Mouse (Mus musculus) embryonic stem cell, embryonic (primary cell): ENCODE results near the gene Abca17.

ENCODE experiments used
- CTCF ChIA-PET, 4 experiments: fragments of 300-600 bp in 2 of 4; fragments of 350-600 bp in 2 of 4; sonication (Branson Sonifier 250); formaldehyde crosslinking; loops; one replicate each; lab custom pipeline; 2022; ENCODE audit warnings: inconsistent platforms in 2 of 4; lab: Charles Lee
- POLR2A ChIA-PET, 4 experiments: fragments of 300-600 bp in 2 of 4; fragments of 350-600 bp in 2 of 4; sonication (Branson Sonifier 250); formaldehyde crosslinking; loops; one replicate each; lab custom pipeline; 2022; ENCODE audit warnings: antibody characterized with exemption in 4 of 4, inconsistent platforms in 1 of 4; lab: Charles Lee

The Abca17 gene

DNA sequence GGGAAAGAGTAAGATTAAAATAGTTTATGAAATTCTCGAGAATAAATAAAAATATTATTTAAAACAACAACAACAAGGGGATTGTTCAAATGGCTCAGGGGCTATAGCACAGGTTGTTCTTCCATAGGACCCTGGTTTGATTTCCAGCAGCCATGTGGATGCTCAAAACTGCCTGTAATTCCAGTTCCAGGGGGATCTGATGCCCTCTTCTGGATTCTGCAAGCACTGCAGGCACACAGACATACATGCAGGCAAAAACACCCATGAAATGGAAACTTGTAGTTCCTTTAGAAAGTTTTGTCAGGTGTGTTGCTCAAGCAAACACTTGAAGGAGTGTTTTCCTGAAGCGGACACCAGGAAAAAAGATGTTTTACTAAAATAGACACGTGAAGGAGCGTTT is 68.2 kb downstream of the Abca17 start:
- POLR2A ChIA-PET: interaction anchor here in 3 of 4 experiments (0.5 to 1.7 kb wide), 4 partner anchors 31 to 987 kb away, joined by 3 to 5 read pairs (median 3); partner anchors contain the start of gene Ccnf (in 1 of the 3)
- CTCF ChIA-PET: interaction anchor here in 2 of 4 experiments (0.6 to 1.3 kb wide), 4 partner anchors 31 to 131 kb away, joined by 3 to 7 read pairs (median 4); partner anchors contain the start of gene Ccnf (in 1 of the 2)

DNA sequence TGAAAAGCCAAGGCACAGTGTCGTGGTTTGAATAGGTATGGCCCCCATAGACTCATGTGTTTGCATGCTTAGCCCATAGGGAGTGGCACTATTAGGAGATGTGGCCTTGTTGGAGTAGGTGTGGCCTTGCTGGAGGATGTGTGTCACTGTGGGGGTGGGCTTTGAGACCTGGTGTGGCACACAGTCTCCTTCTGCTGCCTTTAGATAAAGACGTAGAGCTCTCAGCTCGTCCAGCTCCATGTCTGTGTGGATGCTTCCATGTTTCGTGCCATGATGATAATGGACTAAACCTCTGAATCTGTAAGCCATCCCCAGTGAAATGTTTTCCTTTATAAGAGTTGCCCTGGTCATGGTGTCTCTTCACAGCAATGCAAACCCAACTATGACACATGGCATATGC is 71.0 kb downstream of the Abca17 start:
- CTCF ChIA-PET: interaction anchor here in 1 of 4 experiments (0.6 kb wide), 1 partner anchor 94 kb away, joined by 4 read pairs; no protein-coding TSS in a partner anchor
- POLR2A ChIA-PET: interaction anchor here in 1 of 4 experiments (0.7 to 1.6 kb wide), 5 partner anchors 11 to 251 kb away, joined by 3 to 5 read pairs (median 3); no protein-coding TSS in a partner anchor

DNA sequence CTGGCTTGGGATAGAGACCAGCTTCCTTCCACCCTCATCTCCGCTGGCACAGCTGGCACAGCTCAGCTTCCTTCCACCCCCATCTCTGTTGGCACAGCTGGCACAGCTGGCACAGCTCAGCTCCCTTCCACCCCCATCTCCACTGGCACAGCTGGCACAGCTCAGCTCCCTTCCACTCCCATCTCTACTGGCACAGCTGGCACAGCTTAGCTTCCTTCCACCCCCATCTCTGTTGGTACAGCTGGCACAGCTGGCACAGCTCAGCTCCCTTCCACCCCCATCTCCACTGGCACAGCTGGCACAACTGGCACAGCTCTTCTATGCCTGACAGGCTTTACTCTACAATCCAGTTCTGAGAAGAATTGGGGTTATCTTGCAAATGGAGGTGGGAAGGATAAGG is 83.7 kb downstream of the Abca17 start:
- CTCF ChIA-PET: interaction anchor here in 2 of 4 experiments (0.5 to 1.1 kb wide), 2 partner anchors 8 to 18 kb away, joined by 4 to 5 read pairs; no protein-coding TSS in a partner anchor
- POLR2A ChIA-PET: interaction anchor here in 2 of 4 experiments (0.6 to 2.9 kb wide), 6 partner anchors 13 to 261 kb away, joined by 3 to 12 read pairs (median 4); partner anchors contain the start of genes Ccnf (in 1 of the 2) and Traf7 (in 1 of the 2)

DNA sequence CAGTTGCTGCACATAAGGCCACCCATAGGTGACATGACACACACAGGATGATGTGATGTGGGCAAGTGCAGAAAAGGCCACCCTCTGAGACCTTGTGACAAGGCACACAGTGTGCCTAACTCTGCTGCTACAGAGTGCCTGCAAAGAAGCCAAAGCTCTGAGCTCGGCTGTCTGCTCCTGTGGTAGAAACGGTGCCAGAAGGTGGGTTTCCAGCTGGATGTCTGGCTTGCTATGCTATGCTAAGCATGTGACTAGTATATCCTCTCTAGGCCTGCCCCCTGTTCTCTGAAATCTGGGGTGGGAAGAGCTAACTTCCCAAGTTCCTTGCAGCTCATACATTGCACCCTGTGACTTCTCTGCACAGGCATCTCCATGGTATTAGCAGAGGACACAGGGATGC is 86.1 kb downstream of the Abca17 start:
- POLR2A ChIA-PET: interaction anchor here (0.6 to 7.6 kb wide), 11 partner anchors 13 to 263 kb away, joined by 3 to 56 read pairs (median 3); partner anchors contain the start of genes Ccnf (in 4 of the 4), Abca3 (in 1 of the 4), Atp6v0c (in 1 of the 4) and Traf7 (in 1 of the 4)
- CTCF ChIA-PET: interaction anchor here in 3 of 4 experiments (0.7 to 2.0 kb wide), 5 partner anchors 13 to 1133 kb away, joined by 3 to 8 read pairs (median 4); partner anchors contain the start of genes Abca3 (in 1 of the 3) and Ccnf (in 1 of the 3)

DNA sequence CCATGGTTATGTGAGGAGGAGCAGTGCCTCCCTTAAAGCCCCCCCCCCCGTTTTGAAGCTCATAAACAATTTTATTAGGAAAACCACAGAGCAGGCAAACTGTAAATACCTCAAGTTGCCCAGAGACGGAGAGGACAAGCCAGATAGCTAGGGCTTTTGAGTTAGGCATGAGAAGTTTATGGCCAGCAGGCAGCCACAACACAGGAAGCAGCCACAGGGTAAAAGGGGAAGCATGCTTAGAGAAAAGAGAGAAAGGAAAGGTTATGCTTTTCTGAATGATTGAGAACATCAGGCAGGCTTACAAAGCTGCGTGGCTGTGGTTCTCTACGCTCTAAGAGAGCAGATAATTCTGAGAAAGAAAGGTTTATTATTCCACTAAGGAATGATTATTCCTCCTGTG is 90.4 kb downstream of the Abca17 start:
- CTCF ChIA-PET: interaction anchor here in 1 of 4 experiments (0.7 kb wide), 2 partner anchors 220 to 232 kb away, joined by 8 to 16 read pairs; no protein-coding TSS in a partner anchor
- POLR2A ChIA-PET: interaction anchor here in 2 of 4 experiments (0.6 to 7.6 kb wide), 8 partner anchors 8 to 216 kb away, joined by 3 to 56 read pairs (median 3); partner anchors contain the start of gene Ccnf (in 2 of the 2)

DNA sequence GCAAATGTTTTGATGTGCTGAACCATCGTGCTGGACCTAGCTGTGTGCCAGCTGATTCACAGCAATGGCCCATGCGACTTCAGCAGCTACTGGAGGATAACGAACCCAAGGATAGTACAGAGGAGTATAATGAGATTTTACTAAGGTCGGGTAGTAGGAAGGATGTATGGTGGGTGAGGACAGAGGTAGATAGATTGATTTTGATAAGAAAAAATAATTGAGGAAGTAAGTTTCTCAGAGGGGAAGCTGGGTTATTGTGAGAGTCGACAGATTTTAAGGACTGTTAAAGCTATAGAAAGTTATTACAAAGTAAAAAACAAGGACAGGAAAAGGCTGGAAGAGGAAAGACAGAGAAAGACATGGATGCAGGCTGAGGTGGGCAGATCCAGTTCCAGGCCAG is 91.2 kb downstream of the Abca17 start:
- CTCF ChIA-PET: interaction anchor here in 2 of 4 experiments (0.6 to 1.3 kb wide), 2 partner anchors 9 to 1216 kb away, joined by 3 read pairs; partner anchors contain the start of gene Ccnf (in 1 of the 2)

DNA sequence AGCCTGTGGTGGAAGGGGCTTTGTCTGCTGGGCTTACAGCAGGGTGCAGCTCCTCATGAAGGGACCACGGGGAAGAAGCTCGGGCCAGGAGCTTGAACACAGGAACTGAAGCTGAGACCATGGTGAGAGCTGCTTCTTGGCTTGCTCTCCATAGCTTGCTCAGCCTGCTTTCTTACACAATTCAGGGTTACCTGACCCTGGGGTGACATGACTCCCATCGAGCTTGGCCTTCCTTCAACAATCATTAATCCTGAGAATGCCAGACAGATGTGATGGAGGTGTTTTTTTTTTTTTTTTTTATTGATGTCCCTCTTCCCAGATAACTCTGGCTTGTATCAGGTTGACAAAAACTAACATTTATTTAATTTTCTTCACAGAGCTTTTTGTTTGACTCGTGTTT is 91.9 kb downstream of the Abca17 start:
- POLR2A ChIA-PET: interaction anchor here in 3 of 4 experiments (0.5 to 7.6 kb wide), 18 partner anchors 8 to 252 kb away, joined by 3 to 56 read pairs (median 4); partner anchors contain the start of gene Ccnf (in 1 of the 3)

More for the DNA sequence above, 91.2 kb downstream of the Abca17 start:
- POLR2A ChIA-PET: interaction anchor here in 3 of 4 experiments (0.5 to 7.6 kb wide), 10 partner anchors 9 to 156 kb away, joined by 3 to 56 read pairs (median 3); partner anchors contain the start of gene Ccnf (in 1 of the 3)

DNA sequence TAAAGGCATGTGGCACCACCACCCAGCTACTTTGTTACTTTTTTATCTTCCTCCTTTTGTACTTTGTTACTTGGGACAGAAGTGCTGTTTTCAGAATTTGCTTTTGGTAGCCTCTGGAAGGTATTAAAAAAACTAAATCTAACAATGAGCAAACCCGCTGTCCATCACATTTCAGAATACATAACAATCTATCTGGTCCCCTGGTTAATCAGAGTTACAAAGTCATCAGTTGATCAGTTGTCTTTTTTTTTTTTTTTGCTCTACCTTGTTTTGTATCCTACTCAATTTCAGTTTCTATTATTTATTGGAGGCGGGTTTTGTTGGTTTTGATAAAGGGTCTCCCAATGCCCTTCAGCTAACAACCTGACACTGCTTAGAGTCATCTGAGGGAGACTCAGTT is 98.5 kb downstream of the Abca17 start:
- POLR2A ChIA-PET: interaction anchor here in 3 of 4 experiments (0.6 to 9.4 kb wide), 58 partner anchors 9 to 625 kb away, joined by 3 to 165 read pairs (median 8); partner anchors contain the start of genes Abca3 (in 3 of the 3), Atp6v0c (in 2 of the 3), Mlst8 (in 2 of the 3) and Tedc2 (in 2 of the 3)
- CTCF ChIA-PET: interaction anchor here in 2 of 4 experiments (1.3 to 1.7 kb wide), 4 partner anchors 8 to 119 kb away, joined by 3 to 7 read pairs (median 4); partner anchors contain the start of gene Abca3 (in 1 of the 2)

More for the DNA sequence above, 91.9 kb downstream of the Abca17 start:
- CTCF ChIA-PET: interaction anchor here in 3 of 4 experiments (0.6 to 1.3 kb wide), 6 partner anchors 8 to 1273 kb away, joined by 3 to 6 read pairs (median 3); partner anchors contain the start of genes Abca3 (in 1 of the 3) and Ccnf (in 1 of the 3)

GRCm38 (mm10) chr17:24251320-24252069 is 99.4 kb downstream of the Abca17 start, which contains the start of gene Ccnf:
TSS of gene Ccnf (minus strand) at chr17:24251484.
- ChIA-PET POLR2A (interaction anchor here (0.5 to 9.4 kb wide), 171 partner anchors 9 to 645 kb away, joined by 3 to 165 read pairs (median 4); partner anchors contain the start of genes Abca3 (in 4 of the 4), Amdhd2 (in 3 of the 4), Ntn3 (in 3 of the 4) and Pdpk1 (in 3 of the 4)), CTCF (interaction anchor here in 3 of 4 experiments (0.5 to 1.7 kb wide), 28 partner anchors 8 to 1672 kb away, joined by 3 to 9 read pairs (median 3); partner anchors contain the start of genes Abca3 (in 2 of the 3), Tedc2 (in 2 of the 3), Mlst8 (in 1 of the 3) and Pdpk1 (in 1 of the 3))

- ChIA-PET CTCF (interaction anchor here in 3 of 4 experiments (0.5 to 1.7 kb wide), 25 partner anchors 9 to 1673 kb away, joined by 3 to 9 read pairs (median 3); partner anchors contain the start of genes Abca3 (in 2 of the 3), Tedc2 (in 2 of the 3), Mlst8 (in 1 of the 3) and Pdpk1 (in 1 of the 3)), POLR2A (interaction anchor here (0.5 to 9.4 kb wide), 162 partner anchors 8 to 646 kb away, joined by 3 to 165 read pairs (median 4); partner anchors contain the start of genes Abca3 (in 4 of the 4), Amdhd2 (in 3 of the 4), Ntn3 (in 3 of the 4) and Pdpk1 (in 3 of the 4))
These were observed 99.9 kb downstream of the Abca17 start for GRCm38 (mm10) chr17:24250988-24251319.

DNA sequence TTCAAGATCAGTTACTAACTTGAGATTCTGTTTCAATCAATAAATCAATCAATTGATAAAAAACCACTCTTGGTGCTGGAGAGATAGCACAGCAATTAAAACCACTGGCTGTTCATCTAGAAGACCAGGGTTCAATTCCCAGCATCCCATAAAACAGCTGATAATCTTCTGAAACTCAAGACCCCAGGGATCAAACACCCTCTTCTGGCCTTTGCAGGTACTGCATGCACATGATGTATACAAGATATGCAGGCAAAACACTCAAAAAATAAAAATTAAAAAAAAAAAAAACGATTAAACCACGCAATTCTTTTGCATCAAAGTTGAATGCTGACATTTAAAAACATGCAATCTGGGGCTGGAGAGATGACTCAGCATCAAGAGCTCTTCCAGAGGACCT is 102.2 kb downstream of the Abca17 start:
- POLR2A ChIA-PET: interaction anchor here in 3 of 4 experiments (0.7 to 9.4 kb wide), 27 partner anchors 12 to 199 kb away, joined by 3 to 165 read pairs (median 4); partner anchors contain the start of genes Tedc2 (in 3 of the 3), Atp6v0c (in 2 of the 3), Rnps1 (in 2 of the 3) and Abca3 (in 1 of the 3)
- CTCF ChIA-PET: interaction anchor here (0.6 to 2.0 kb wide), 23 partner anchors 9 to 879 kb away, joined by 3 to 8 read pairs (median 4); partner anchors contain the start of genes Abca3 (in 1 of the 4), E4f1 (in 1 of the 4) and Pgp (in 1 of the 4)

GRCm38 (mm10) chr17:24244061-24244460 is 106.8 kb downstream of the Abca17 start:
- ChIA-PET POLR2A (interaction anchor here in 3 of 4 experiments (0.6 to 17.7 kb wide), 14 partner anchors 8 to 284 kb away, joined by 3 to 211 read pairs (median 4); partner anchors contain the start of genes Atp6v0c (in 1 of the 3), Tbc1d24 (in 1 of the 3), Tedc2 (in 1 of the 3) and Traf7 (in 1 of the 3)), CTCF (interaction anchor here (0.6 to 1.4 kb wide), 8 partner anchors 8 to 274 kb away, joined by 3 to 5 read pairs (median 4); no protein-coding TSS in a partner anchor)

DNA sequence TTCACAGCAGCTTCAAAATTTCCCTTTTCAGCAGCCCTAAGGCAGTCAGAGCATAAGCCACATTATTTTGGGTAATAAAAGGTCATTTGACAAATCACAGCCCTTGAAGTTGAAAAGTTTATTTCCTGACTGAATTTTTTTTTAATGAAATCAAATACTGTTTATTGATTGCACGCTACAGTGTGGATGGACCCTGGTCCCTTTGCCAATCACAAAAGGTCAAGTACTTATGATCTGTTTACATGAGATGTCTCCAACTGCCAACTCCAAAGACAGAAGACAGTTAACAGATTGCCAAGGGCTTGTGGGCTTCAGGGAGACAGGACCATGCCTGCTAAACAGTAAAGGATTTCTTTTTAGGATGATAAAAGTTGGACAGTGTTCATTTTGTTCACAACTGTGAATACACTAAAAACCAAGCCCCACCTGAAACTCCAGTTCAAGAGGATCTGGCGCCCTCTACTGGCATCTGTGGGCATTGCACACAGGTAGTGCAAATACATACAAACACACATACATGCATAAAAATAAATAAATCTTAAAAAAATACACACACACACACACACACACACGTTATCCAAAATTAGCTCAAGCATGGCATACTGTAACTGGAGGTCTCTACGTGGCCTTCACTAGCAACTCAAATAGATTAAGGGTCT is 107.4 kb downstream of the Abca17 start:
- ChIA-PET POLR2A (interaction anchor here in 3 of 4 experiments (0.6 to 17.7 kb wide), 18 partner anchors 8 to 207 kb away, joined by 3 to 211 read pairs (median 4); partner anchors contain the start of genes Ccnf (in 2 of the 3), Atp6v0c (in 1 of the 3), Tbc1d24 (in 1 of the 3) and Tedc2 (in 1 of the 3)), CTCF (interaction anchor here in 3 of 4 experiments (0.6 to 1.2 kb wide), 7 partner anchors 9 to 233 kb away, joined by 3 to 5 read pairs (median 4); no protein-coding TSS in a partner anchor)

DNA sequence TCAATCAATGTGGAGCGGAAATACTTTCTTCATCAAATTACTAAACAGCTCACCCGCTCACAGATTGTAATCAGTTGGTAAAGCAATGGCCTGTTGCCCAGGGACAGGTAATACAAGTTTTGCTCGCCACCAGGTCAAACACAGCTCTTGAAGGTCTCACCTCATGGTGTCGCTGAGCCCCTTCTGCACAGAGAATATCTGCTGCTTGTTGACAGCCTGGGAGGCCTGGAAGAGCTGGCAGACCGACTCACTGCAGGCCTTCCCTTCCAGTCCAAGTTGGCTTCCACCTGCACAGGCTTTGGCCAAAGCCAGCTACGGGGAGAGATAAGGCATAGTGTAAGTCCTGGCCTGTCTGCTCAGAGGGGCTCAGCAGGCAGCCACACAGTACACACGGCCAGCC is 113.9 kb downstream of the Abca17 start:
- ChIA-PET POLR2A (interaction anchor here (0.5 to 17.7 kb wide), 30 partner anchors 8 to 192 kb away, joined by 3 to 211 read pairs (median 5); partner anchors contain the start of genes Ccnf (in 3 of the 4), Tedc2 (in 2 of the 4), Amdhd2 (in 1 of the 4) and Atp6v0c (in 1 of the 4)), CTCF (interaction anchor here in 2 of 4 experiments (0.5 to 2.0 kb wide), 3 partner anchors 12 to 58 kb away, joined by 3 to 8 read pairs (median 5); no protein-coding TSS in a partner anchor)

- POLR2A ChIA-PET: interaction anchor here (0.5 to 17.7 kb wide), 29 partner anchors 8 to 346 kb away, joined by 3 to 211 read pairs (median 5); partner anchors contain the start of genes Ccnf (in 3 of the 4), Tedc2 (in 2 of the 4), Amdhd2 (in 1 of the 4) and Atp6v0c (in 1 of the 4)
- CTCF ChIA-PET: interaction anchor here in 3 of 4 experiments (0.5 to 2.0 kb wide), 4 partner anchors 12 to 179 kb away, joined by 3 to 8 read pairs (median 4); no protein-coding TSS in a partner anchor
These were observed 114.4 kb downstream of the Abca17 start for GRCm38 (mm10) chr17:24236479-24236878.
